Mouse (Mus musculus) midbrain, embryonic 16.5 days (tissue): ENCODE results near the gene Cdc42ep4. TPM values are rescaled to one million over a fixed set of nuclear protein-coding genes. Genes with fewer than 3 reads are reported as not detected.

Experiments
- ATAC-seq: fragments of 200-750 bp; cut with Nextera tagmentation; 2 replicates; pipeline ENCODE4 v1.8.0; 2017; ENCODE audit warnings: moderate TSS enrichment
- H3K27ac ChIP-seq: fragments of 300-500 bp; sonication (generic); 2 replicates; pipeline ENCODE4 v1.5.1; 2014; ENCODE audit warnings: mild to moderate bottlenecking, low read length, mixed read lengths
- H3K27me3 ChIP-seq: fragments of 300-500 bp; sonication (generic); 2 replicates; pipeline ENCODE4 v1.6.1; 2014; ENCODE audit warnings: low read depth, low read length, mixed read lengths; ENCODE audit not compliant: control insufficient read depth, insufficient read depth
- H3K36me3 ChIP-seq: fragments of 300-500 bp; sonication (generic); 2 replicates; pipeline ENCODE4 v1.6.1; 2014; ENCODE audit warnings: mild to moderate bottlenecking, low read length, moderate library complexity, mixed read lengths; ENCODE audit not compliant: control insufficient read depth, insufficient read depth
- H3K4me1 ChIP-seq: fragments of 300-500 bp; sonication (generic); 2 replicates; pipeline ENCODE4 v1.6.1; 2014; ENCODE audit warnings: mild to moderate bottlenecking, low read length, mixed read lengths; ENCODE audit not compliant: control insufficient read depth, insufficient read depth
- H3K4me2 ChIP-seq: fragments of 300-500 bp; sonication (generic); 2 replicates; pipeline ENCODE4 v1.6.1; 2014; ENCODE audit warnings: mild to moderate bottlenecking, low read length, mixed read lengths
- H3K4me3 ChIP-seq: fragments of 300-500 bp; sonication (generic); 2 replicates; pipeline ENCODE4 v1.5.1; 2014; ENCODE audit warnings: low read depth, mild to moderate bottlenecking, low read length, moderate library complexity, mixed read lengths
- H3K9ac ChIP-seq: fragments of 300-500 bp; sonication (generic); 2 replicates; pipeline ENCODE4 v1.6.1; 2014; ENCODE audit warnings: low read depth, low read length, mixed read lengths
- H3K9me3 ChIP-seq: fragments of 300-500 bp; sonication (generic); replicated peaks from 2 replicates; pipeline ENCODE4 v1.6.1; 2014; ENCODE audit warnings: mild to moderate bottlenecking, low read length, mixed read lengths; ENCODE audit not compliant: control insufficient read depth, poor library complexity, severe bottlenecking
- WGBS: fragments of 180-500 bp; shearing (Covaris S2); extraction: QIAGEN DNeasy Blood & Tissue Kit; methylation state at CpG from one replicate; pipeline ENCODE4 v1.1.7; 2014; 5-methylcytosine and 5-hydroxymethylcytosine counted together
- polyA plus RNA-seq: library from polyadenylated mRNA; unstranded; fragments of >200 nt; fragmentation: Nextera tagmentation; extraction: Ambion mirVana; gene quantifications from 2 replicates; pipeline ENCODE4 v1.2.1, GENCODE M21; 2015

Cdc42ep4 gene
- polyA plus RNA-seq, 1 experiment from 2014 or later: 73.2 TPM

- H3K27me3 ChIP-seq: no peaks in the 10 kb centered on the region
- H3K9ac ChIP-seq: no peak overlapping the region
- H3K27ac ChIP-seq: no peak overlapping the region
- H3K9me3 ChIP-seq: no peaks in the 10 kb centered on the region
- no peak for ATAC-seq
- peaks cover 18% of the 10 kb centered on the region for H3K36me3 ChIP-seq
- no peak overlapping the region for H3K4me2 ChIP-seq
- WGBS: 94% methylated on average over 10 of the region's 10 CpGs
- no peak overlapping the region for H3K4me3 ChIP-seq
- peaks cover 2% of the 10 kb centered on the region; the same call in 1 of the 2 replicates for H3K4me1 ChIP-seq
These were observed 19.6 kb downstream of the Cdc42ep4 start for GRCm38 (mm10) chr11:113731945-113732612.

GRCm38 (mm10) chr11:113730879-113731278, 20.8 kb downstream of the Cdc42ep4 start:
- no peak overlapping the region for H3K9ac ChIP-seq
- no peak for ATAC-seq
- no peaks in the 10 kb centered on the region for H3K9me3 ChIP-seq
- H3K4me2 ChIP-seq: no peak overlapping the region
- H3K36me3 ChIP-seq: peaks cover 22% of the 10 kb centered on the region
- H3K4me1 ChIP-seq: peaks cover 2% of the 10 kb centered on the region; the same call in 1 of the 2 replicates
- H3K27me3 ChIP-seq: no peaks in the 10 kb centered on the region
- no peak overlapping the region for H3K4me3 ChIP-seq
- 85% methylated on average over 3 of the region's 3 CpGs for WGBS
- H3K27ac ChIP-seq: no peak overlapping the region

GRCm38 (mm10) chr11:113729917-113730316, 21.8 kb downstream of the Cdc42ep4 start:
- H3K4me2 ChIP-seq: no peak overlapping the region
- no peaks in the 10 kb centered on the region for H3K9me3 ChIP-seq
- peaks cover 22% of the 10 kb centered on the region for H3K36me3 ChIP-seq
- 76% methylated on average over 8 of the region's 8 CpGs for WGBS
- no peaks in the 10 kb centered on the region for H3K27me3 ChIP-seq
- no peak overlapping the region for H3K9ac ChIP-seq
- no peak for ATAC-seq
- no peak overlapping the region for H3K27ac ChIP-seq
- H3K4me3 ChIP-seq: no peak overlapping the region
- H3K4me1 ChIP-seq: peaks cover 2% of the 10 kb centered on the region; the same call in 1 of the 2 replicates

GRCm38 (mm10) chr11:113729239-113729638, 22.4 kb downstream of the Cdc42ep4 start:
- Histone ChIP-seq H3K4me1 (peaks cover 2% of the 10 kb centered on the region; the same call in 1 of the 2 replicates), H3K4me2 (no peak overlapping the region), H3K27me3 (no peaks in the 10 kb centered on the region), H3K4me3 (no peak overlapping the region), H3K36me3 (peaks cover 22% of the 10 kb centered on the region), H3K27ac (no peak overlapping the region), H3K9ac (no peak overlapping the region), H3K9me3 (no peaks in the 10 kb centered on the region)
- 80% methylated on average over 21 of the region's 21 CpGs for WGBS
- ATAC-seq: no peak

GRCm38 (mm10) chr11:113727992-113728391, 23.7 kb downstream of the Cdc42ep4 start:
- H3K27ac ChIP-seq: no peak overlapping the region
- no peaks in the 10 kb centered on the region for H3K27me3 ChIP-seq
- H3K9ac ChIP-seq: no peak overlapping the region
- WGBS: 81% methylated on average over 6 of the region's 6 CpGs
- H3K9me3 ChIP-seq: no peaks in the 10 kb centered on the region
- no peaks in the 10 kb centered on the region; the same call in 1 of the 2 replicates for H3K4me1 ChIP-seq
- ATAC-seq: no peak
- no peak overlapping the region for H3K4me3 ChIP-seq
- H3K36me3 ChIP-seq: peaks cover 22% of the 10 kb centered on the region
- H3K4me2 ChIP-seq: no peak overlapping the region

GRCm38 (mm10) chr11:113726994-113727888, 24.4 kb downstream of the Cdc42ep4 start:
- 84% methylated on average over 14 of the region's 14 CpGs for WGBS
- no peaks in the 10 kb centered on the region for H3K9me3 ChIP-seq
- no peak overlapping the region for H3K4me2 ChIP-seq
- H3K27ac ChIP-seq: no peak overlapping the region
- H3K9ac ChIP-seq: no peak overlapping the region
- no peaks in the 10 kb centered on the region for H3K27me3 ChIP-seq
- no peak overlapping the region for H3K4me3 ChIP-seq
- H3K36me3 ChIP-seq: peaks cover 22% of the 10 kb centered on the region
- no peaks in the 10 kb centered on the region for H3K4me1 ChIP-seq
- no peak for ATAC-seq

- H3K4me3 ChIP-seq: no peak overlapping the region
- H3K36me3 ChIP-seq: peaks cover 22% of the 10 kb centered on the region
- no peak overlapping the region for H3K4me2 ChIP-seq
- no peaks in the 10 kb centered on the region for H3K27me3 ChIP-seq
- WGBS: 71% methylated on average over 4 of the region's 4 CpGs
- ATAC-seq: 0 out of 2 replicates have a peak, but pooled peaks have one; percentile 23
- no peak overlapping the region for H3K27ac ChIP-seq
- H3K9me3 ChIP-seq: no peaks in the 10 kb centered on the region
- H3K9ac ChIP-seq: no peak overlapping the region
- no peaks in the 10 kb centered on the region for H3K4me1 ChIP-seq
These were observed 26.2 kb downstream of the Cdc42ep4 start for GRCm38 (mm10) chr11:113725235-113726048.

GRCm38 (mm10) chr11:113722405-113723090, 29.1 kb downstream of the Cdc42ep4 start:
- Histone ChIP-seq H3K4me2 (no peak overlapping the region), H3K27ac (no peak overlapping the region), H3K9ac (no peak overlapping the region), H3K4me1 (no peaks in the 10 kb centered on the region), H3K27me3 (no peaks in the 10 kb centered on the region), H3K4me3 (no peak overlapping the region), H3K36me3 (peaks cover 7% of the 10 kb centered on the region; the same call in 1 of the 2 replicates), H3K9me3 (no peaks in the 10 kb centered on the region)
- no peak for ATAC-seq
- 72% methylated on average over 14 of the region's 14 CpGs for WGBS
